Comparison of ENCODE assay signal across 28 mouse cellular contexts in genomic region chr3:26437800-26438404, GRCm38 (mm10).
"Had no signal": no experiment of that assay in that cellular context is flagged by ENCODE, and none has a peak within 500 bp of the region (broad histone marks: within the 10 kb centered on the region; RNA-seq: fewer than 3 reads in every experiment).

No protein-coding gene starts in this region.

- ATAC-seq: forebrain, embryonic 13.5 days; forebrain, embryonic 14.5 days; forebrain, embryonic 15.5 days; forebrain, embryonic 16.5 days; forebrain, postnatal 0 days had no signal

- DNase-seq: cerebellum, adult 18-20 months; cerebellum, adult 2 months; cerebellum, adult 8-10 months; cerebellum, adult 9-10 months; cerebellum, adult 9-11 months; cerebellum, postnatal 10 days; cerebellum, postnatal 14 days; cerebellum, postnatal 25 days; cerebellum, postnatal 36 days; embryo, embryonic 11 days; forebrain, postnatal 0 days; gastrocnemius, adult 2 months; gastrocnemius, postnatal 10 days; gastrocnemius, postnatal 14 days; gastrocnemius, postnatal 25 days; gastrocnemius, postnatal 36 days; heart, adult 11 months had no signal

- H3K27ac ChIP-seq: embryonic facial prominence, embryonic 10.5 days; embryonic facial prominence, embryonic 12.5 days; embryonic facial prominence, embryonic 13.5 days; embryonic facial prominence, embryonic 15.5 days; forebrain, embryonic 10.5 days; forebrain, embryonic 12.5 days; forebrain, embryonic 13.5 days; forebrain, embryonic 15.5 days; gastrocnemius, adult 2 months had no signal

- H3K9me3 ChIP-seq: embryonic facial prominence, embryonic 10.5 days; embryonic facial prominence, embryonic 12.5 days; embryonic facial prominence, embryonic 13.5 days; embryonic facial prominence, embryonic 15.5 days; forebrain, embryonic 10.5 days; forebrain, embryonic 12.5 days; forebrain, embryonic 13.5 days; forebrain, embryonic 15.5 days had no signal

- H3K4me3 ChIP-seq: embryonic facial prominence, embryonic 10.5 days; embryonic facial prominence, embryonic 12.5 days; embryonic facial prominence, embryonic 13.5 days; embryonic facial prominence, embryonic 15.5 days; erythroblast, embryonic 14.5 days; forebrain, embryonic 10.5 days; forebrain, embryonic 12.5 days; forebrain, embryonic 13.5 days; forebrain, embryonic 15.5 days; gastrocnemius, adult 2 months had no signal

- H3K4me1 ChIP-seq: embryonic facial prominence, embryonic 10.5 days; embryonic facial prominence, embryonic 12.5 days; embryonic facial prominence, embryonic 13.5 days; embryonic facial prominence, embryonic 15.5 days; forebrain, embryonic 10.5 days; forebrain, embryonic 12.5 days; forebrain, embryonic 13.5 days; forebrain, embryonic 15.5 days had no signal

- H3K27me3 ChIP-seq: embryonic facial prominence, embryonic 12.5 days; embryonic facial prominence, embryonic 13.5 days; embryonic facial prominence, embryonic 15.5 days; forebrain, embryonic 12.5 days; forebrain, embryonic 13.5 days; forebrain, embryonic 15.5 days had no signal

- H3K36me3 ChIP-seq: embryonic facial prominence, embryonic 10.5 days; embryonic facial prominence, embryonic 12.5 days; embryonic facial prominence, embryonic 13.5 days; embryonic facial prominence, embryonic 15.5 days; forebrain, embryonic 10.5 days; forebrain, embryonic 12.5 days; forebrain, embryonic 15.5 days had no signal

- H3K4me2 ChIP-seq: embryonic facial prominence, embryonic 12.5 days; embryonic facial prominence, embryonic 13.5 days; embryonic facial prominence, embryonic 15.5 days; forebrain, embryonic 12.5 days; forebrain, embryonic 13.5 days; forebrain, embryonic 15.5 days had no signal

- H3K9ac ChIP-seq: embryonic facial prominence, embryonic 12.5 days; embryonic facial prominence, embryonic 13.5 days; embryonic facial prominence, embryonic 15.5 days; forebrain, embryonic 12.5 days; forebrain, embryonic 13.5 days; forebrain, embryonic 15.5 days; forebrain, postnatal 0 days had no signal
